8 mouse cellular contexts compared by ENCODE assay signal in genomic region chr3:146620555-146621249, GRCm38 (mm10). TPM values are rescaled to one million over a fixed set of nuclear protein-coding genes. Genes with fewer than 3 reads are reported as not detected.
A peak's percentile ranks its signal among the peaks of the same experiment; 100 is the strongest.
DNase-seq lines count a peak whose midpoint lies in the region; ATAC-seq and TF ChIP-seq lines count a peak whose summit lies in the region.

No protein-coding gene starts in this region.

- ATAC-seq in midbrain, postnatal 0 days (ENCODE audit: low FRiP score): no peak; the same call in 1 of the 2 replicates
- no peak for ATAC-seq in midbrain, embryonic 11.5 days (ENCODE audit: low FRiP score)
- ATAC-seq in inflammation-experienced regulatory T-cells, adult 6 months: no peak
- no peak for ATAC-seq in kidney, embryonic 14.5 days (ENCODE audit: low FRiP score, low TSS enrichment)

- H3K4me1 ChIP-seq in midbrain, postnatal 0 days (ENCODE audit: insufficient read depth, low read length): no peaks in the 10 kb centered on the region
- no peaks in the 10 kb centered on the region for H3K4me1 ChIP-seq in midbrain, embryonic 11.5 days (ENCODE audit: control insufficient read depth, insufficient read depth, low read length)
- peaks cover 5% of the 10 kb centered on the region for H3K4me1 ChIP-seq in cerebellum, adult 2 months (ENCODE audit: control insufficient read depth, insufficient read depth, low read length)
- no peaks in the 10 kb centered on the region for H3K4me1 ChIP-seq in kidney, embryonic 14.5 days (ENCODE audit: control insufficient read depth, insufficient read depth, low read length)

- H3K27me3 ChIP-seq in midbrain, postnatal 0 days (ENCODE audit: insufficient read depth, low read length): no peaks in the 10 kb centered on the region
- H3K27me3 ChIP-seq in midbrain, embryonic 11.5 days (ENCODE audit: control insufficient read depth, insufficient read depth, low read length): no peaks in the 10 kb centered on the region
- H3K27me3 ChIP-seq in cerebellum, adult 2 months (ENCODE audit: control insufficient read depth, insufficient read depth, low read length): no peaks in the 10 kb centered on the region
- no peaks in the 10 kb centered on the region for H3K27me3 ChIP-seq in kidney, embryonic 14.5 days (ENCODE audit: control insufficient read depth, insufficient read depth, low read length)

- no peaks in the 10 kb centered on the region for H3K36me3 ChIP-seq in midbrain, postnatal 0 days (ENCODE audit: insufficient read depth, low read length)
- no peaks in the 10 kb centered on the region for H3K36me3 ChIP-seq in midbrain, embryonic 11.5 days (ENCODE audit: control insufficient read depth, insufficient read depth, low read length)
- H3K36me3 ChIP-seq in kidney, embryonic 14.5 days (ENCODE audit: control insufficient read depth, insufficient read depth, low read length): no peaks in the 10 kb centered on the region

- no peak overlapping the region for H3K4me2 ChIP-seq in midbrain, postnatal 0 days (ENCODE audit: low read depth, low read length, poor library complexity, severe bottlenecking)
- H3K4me2 ChIP-seq in midbrain, embryonic 11.5 days: no peak overlapping the region
- no peak overlapping the region for H3K4me2 ChIP-seq in kidney, embryonic 14.5 days (replicated peaks; ENCODE audit: low read depth, low read length)

- 77% methylated on average over 14 of the region's 14 CpGs for WGBS in midbrain, postnatal 0 days
- 91% methylated on average over 14 of the region's 14 CpGs for WGBS in midbrain, embryonic 11.5 days
- WGBS in cerebellum, adult 2 months: 9% methylated on average over 14 of the region's 14 CpGs
- WGBS in kidney, embryonic 14.5 days: 92% methylated on average over 14 of the region's 14 CpGs

- no peak overlapping the region for H3K9ac ChIP-seq in midbrain, postnatal 0 days (replicated peaks; ENCODE audit: low read length, poor library complexity, severe bottlenecking)
- H3K9ac ChIP-seq in midbrain, embryonic 11.5 days (ENCODE audit: low read length): no peak overlapping the region
- no peak overlapping the region for H3K9ac ChIP-seq in kidney, embryonic 14.5 days (ENCODE audit: low read depth, low read length)

- no peak for TF ChIP-seq POLR2A in cerebellum, adult 2 months (IDR thresholded peaks at IDR 0.05; ENCODE audit: borderline replicate concordance, insufficient read depth, low read length)

- intact Hi-C loops in heart, postnatal 25 days (cut with DNase I): no loop called here

- TF ChIP-seq CTCF in midbrain, postnatal 0 days (IDR thresholded peaks at IDR 0.05): no peak
- no peak for TF ChIP-seq CTCF in cerebellum, adult 2 months (IDR thresholded peaks at IDR 0.05; ENCODE audit: borderline replicate concordance, insufficient read depth, low read depth, low read length)

- H3K27ac ChIP-seq in midbrain, postnatal 0 days (ENCODE audit: low read depth, low read length): no peak overlapping the region
- H3K27ac ChIP-seq in midbrain, embryonic 11.5 days (ENCODE audit: low read depth, low read length): no peak overlapping the region
- peak overlapping the region; percentile 59 for H3K27ac ChIP-seq in cerebellum, adult 2 months (ENCODE audit: insufficient read depth, low read length)
- no peak overlapping the region for H3K27ac ChIP-seq in kidney, embryonic 14.5 days (ENCODE audit: low read depth, low read length)

- H3K9me3 ChIP-seq in midbrain, postnatal 0 days (ENCODE audit: low read length): no peaks in the 10 kb centered on the region
- no peaks in the 10 kb centered on the region for H3K9me3 ChIP-seq in midbrain, embryonic 11.5 days (ENCODE audit: control insufficient read depth, low read length)
- H3K9me3 ChIP-seq in kidney, embryonic 14.5 days (ENCODE audit: control insufficient read depth, low read length): no peaks in the 10 kb centered on the region

- DNase-seq in midbrain, postnatal 0 days (ENCODE audit: low spot score): peak; percentile 70
- no peak for DNase-seq in midbrain, embryonic 11.5 days (ENCODE audit: low spot score, missing footprints)
- peak; percentile 83 to 94 for DNase-seq in cerebellum, adult 2 months
- DNase-seq in heart, postnatal 25 days (ENCODE audit: low spot score): peak; percentile 4
- peak; percentile 90 for DNase-seq in right cerebral cortex, adult 18-20 months
- DNase-seq in gastrocnemius, postnatal 25 days: no peak

- no peak overlapping the region for H3K4me3 ChIP-seq in midbrain, postnatal 0 days (ENCODE audit: low read depth, low read length)
- no peak overlapping the region for H3K4me3 ChIP-seq in midbrain, embryonic 11.5 days (ENCODE audit: low read depth, low read length)
- H3K4me3 ChIP-seq in cerebellum, adult 2 months (replicated peaks; ENCODE audit: insufficient read depth, low read depth, low read length): no peak overlapping the region
- H3K4me3 ChIP-seq in kidney, embryonic 14.5 days (ENCODE audit: low read length): no peak overlapping the region

RNA-seq across cellular contexts. Expression of gene Dnase2b, which starts 5.3 kb away (rescaled TPM):
- total RNA-seq in midbrain, postnatal 0 days (2014; rRNA removed): not detected in 2 replicates
- polyA plus RNA-seq in midbrain, postnatal 0 days (2015; fragmentation: Nextera tagmentation; extraction: Ambion mirVana): not detected in 2 replicates
- not detected in 2 replicates for polyA plus RNA-seq in midbrain, embryonic 11.5 days (2014; fragmentation: Nextera tagmentation; extraction: Ambion mirVana)
- polyA plus RNA-seq in cerebellum, adult 2 months (2012; rRNA removed): not detected in 2 replicates
- not detected for total RNA-seq in heart, postnatal 25 days (2021)
- not detected for polyA plus RNA-seq in inflammation-experienced regulatory T-cells, adult 6 months (2017; shearing (Covaris generic))
- not detected in 2 replicates for polyA plus RNA-seq in kidney, embryonic 14.5 days (2014; fragmentation: Nextera tagmentation; extraction: Ambion mirVana)
- not detected for total RNA-seq in gastrocnemius, postnatal 25 days (2021)

RNA-seq across cellular contexts. Expression of gene 4930503B20Rik, which starts 30.4 kb away (rescaled TPM):
- total RNA-seq in midbrain, postnatal 0 days (2014; rRNA removed): not detected in 2 replicates
- polyA plus RNA-seq in midbrain, postnatal 0 days (2015; fragmentation: Nextera tagmentation; extraction: Ambion mirVana): not detected in 2 replicates
- polyA plus RNA-seq in midbrain, embryonic 11.5 days (2014; fragmentation: Nextera tagmentation; extraction: Ambion mirVana): not detected in 2 replicates
- polyA plus RNA-seq in cerebellum, adult 2 months (2012; rRNA removed): not detected in 2 replicates
- not detected for total RNA-seq in heart, postnatal 25 days (2021)
- polyA plus RNA-seq in inflammation-experienced regulatory T-cells, adult 6 months (2017; shearing (Covaris generic)): not detected
- not detected in 2 replicates for polyA plus RNA-seq in kidney, embryonic 14.5 days (2014; fragmentation: Nextera tagmentation; extraction: Ambion mirVana)
- total RNA-seq in gastrocnemius, postnatal 25 days (2021): not detected

RNA-seq across cellular contexts. Expression of gene Uox, which starts 50.5 kb away (rescaled TPM):
- total RNA-seq in midbrain, postnatal 0 days (2014; rRNA removed): not detected in 2 replicates
- 0.30 and 0.39 TPM in 2 replicates for polyA plus RNA-seq in midbrain, postnatal 0 days (2015; fragmentation: Nextera tagmentation; extraction: Ambion mirVana)
- polyA plus RNA-seq in midbrain, embryonic 11.5 days (2014; fragmentation: Nextera tagmentation; extraction: Ambion mirVana): 0.11 TPM in 1 of 2 replicates, not detected in the other
- polyA plus RNA-seq in cerebellum, adult 2 months (2012; rRNA removed): 0.13 and 0.35 TPM in 2 replicates
- total RNA-seq in heart, postnatal 25 days (2021): not detected
- polyA plus RNA-seq in inflammation-experienced regulatory T-cells, adult 6 months (2017; shearing (Covaris generic)): under 1 TPM in 1 of 3 experiments, not detected in 2; 0.13 TPM
- polyA plus RNA-seq in kidney, embryonic 14.5 days (2014; fragmentation: Nextera tagmentation; extraction: Ambion mirVana): not detected in 2 replicates
- not detected for total RNA-seq in gastrocnemius, postnatal 25 days (2021)

Comparison
In these comparisons a context has a peak if more than half of its experiments do, and no peak if none do; other contexts are left out.
1. DNase-seq: peak in midbrain, postnatal 0 days (single experiment), cerebellum, adult 2 months (2 of 2), heart, postnatal 25 days (single experiment) and right cerebral cortex, adult 18-20 months (single experiment); none in midbrain, embryonic 11.5 days (single experiment) and gastrocnemius, postnatal 25 days (single experiment).